Mouse (Mus musculus) layer of hippocampus, postnatal 25 days (tissue): ENCODE results near the gene Mark2. TPM values are rescaled to one million over a fixed set of nuclear protein-coding genes. Genes with fewer than 3 reads are reported as not detected.

Experiments used
- DNase-seq, 2 experiments: peaks; one replicate each; pipeline ENCODE4 v3.0.0; 2022; ENCODE audit warnings: mixed read lengths in 2 of 2, low spot score in 1 of 2; ENCODE audit errors: extremely low spot score in 1 of 2
- total RNA-seq, 2 experiments: library from RNA; stranded (reverse); gene quantifications; 2 replicates each; pipeline ENCODE4 v1.2.3; 2021

Gene Mark2
- total RNA-seq, 2 experiments from 2014 or later = 102 to 130 TPM

- DNase-seq = peak; percentile 72 to 74
Measured at GRCm38 (mm10) chr19:7268722-7269090, 73.0 kb downstream of the Mark2 start.

- DNase-seq = peak; percentile 61
Measured at GRCm38 (mm10) chr19:7267781-7268721, 73.6 kb downstream of the Mark2 start.

GRCm38 (mm10) chr19:7267091-7267741 lies 74.4 kb downstream of the Mark2 start, which contains the start of gene Rcor2:
Gene Rcor2 (plus strand): TSS chr19:7267325.
- peak in 1 of 2 experiments; percentile 47 for DNase-seq

GRCm38 (mm10) chr19:7266421-7266831 lies 75.2 kb downstream of the Mark2 start:
- no peak for DNase-seq

- DNase-seq = no peak
Measured at GRCm38 (mm10) chr19:7265478-7266191, 76.0 kb downstream of the Mark2 start.

- no peak for DNase-seq
Measured at GRCm38 (mm10) chr19:7264766-7265331, 76.8 kb downstream of the Mark2 start.

- peak; percentile 69 to 89 for DNase-seq
Measured at GRCm38 (mm10) chr19:7264088-7264765, 77.4 kb downstream of the Mark2 start.

GRCm38 (mm10) chr19:7262592-7262991 lies 79.1 kb downstream of the Mark2 start:
- no peak for DNase-seq

- no peak for DNase-seq
Measured at GRCm38 (mm10) chr19:7261964-7262363, 79.7 kb downstream of the Mark2 start.

GRCm38 (mm10) chr19:7261476-7261875 lies 80.2 kb downstream of the Mark2 start:
- DNase-seq = no peak

- no peak for DNase-seq
Measured at GRCm38 (mm10) chr19:7257881-7258280, 83.8 kb downstream of the Mark2 start.

GRCm38 (mm10) chr19:7246021-7246420 lies 95.6 kb downstream of the Mark2 start:
- DNase-seq = no peak

GRCm38 (mm10) chr19:7240782-7241690 lies 100.6 kb downstream of the Mark2 start, which contains the start of gene Naa40:
Gene Naa40 (minus strand): TSS chr19:7241183.
- peak; percentile 84 to 90 for DNase-seq

GRCm38 (mm10) chr19:7240291-7240690 lies 101.4 kb downstream of the Mark2 start:
- no peak for DNase-seq

GRCm38 (mm10) chr19:7239574-7239973 lies 102.1 kb downstream of the Mark2 start:
- no peak for DNase-seq

GRCm38 (mm10) chr19:7236742-7237141 lies 104.9 kb downstream of the Mark2 start:
- no peak for DNase-seq

GRCm38 (mm10) chr19:7236011-7236410 lies 105.6 kb downstream of the Mark2 start:
- no peak for DNase-seq

GRCm38 (mm10) chr19:7235461-7235860 lies 106.2 kb downstream of the Mark2 start:
- DNase-seq = no peak
